Mouse (Mus musculus): ENCODE measurements around the gene Olfr1166. TPM values are rescaled to one million over a fixed set of nuclear protein-coding genes. Genes with fewer than 3 reads are reported as not detected.
"Not testable (repeated sequence)": the region's sequence is repeated elsewhere in the genome, so short reads cannot be mapped to it uniquely, and the experiment has no call there.

The Olfr1166 gene
- total RNA-seq (2012; rRNA removed): not detected in 2 replicates

GRCm38 (mm10) chr2:88128172-88128571 is at the start of gene Olfr1166:
Gene Olfr1166 (minus strand): TSS chr2:88128272.
- TF ChIP-seq ZC3H11A (IDR thresholded peaks at IDR 0.05; ENCODE audit: borderline replicate concordance, low read depth, low read length) (no peak), ZNF384 (IDR thresholded peaks at IDR 0.05; ENCODE audit: low read depth, low read length) (no peak), HCFC1 (IDR thresholded peaks at IDR 0.05; ENCODE audit: borderline replicate concordance, insufficient read depth, low read length) (no peak), MAFK (IDR thresholded peaks at IDR 0.05; ENCODE audit: insufficient read depth, low read depth, low read length) (no peak), CHD2 (IDR thresholded peaks at IDR 0.05; ENCODE audit: low read depth, low read length) (no peak)
- H3K27ac ChIP-seq (ENCODE audit: insufficient read depth, low read depth, low read length, poor library complexity, severe bottlenecking): no peak within 1 kb of the TSS
- H3K36me3 ChIP-seq (ENCODE audit: control insufficient read depth, insufficient read depth, low read length, poor library complexity, severe bottlenecking): no peaks in the 10 kb centered on the region
- in situ Hi-C loops (cut with MboI; ENCODE audit: low sequenced_read_pairs in 2 of 2, unreplicated experiment in 2 of 2): no loop called here
- H3K9me3 ChIP-seq (ENCODE audit: control insufficient read depth, insufficient read depth, low read depth, low read length): no peaks in the 10 kb centered on the region
- no peak for DNase-seq (ENCODE audit: low read depth, low spot score)
- no peaks in the 10 kb centered on the region for H3K4me1 ChIP-seq (ENCODE audit: control insufficient read depth in 2 of 2, insufficient read depth in 2 of 2, low read length in 2 of 2, poor library complexity in 1 of 2)
- no peak within 1 kb of the TSS for H3K9ac ChIP-seq (ENCODE audit: insufficient read depth, low read depth, low read length, poor library complexity, severe bottlenecking)
- no peak within 1 kb of the TSS for H3K4me3 ChIP-seq (ENCODE audit: insufficient read depth in 1 of 2, low read depth in 1 of 2, low read length in 2 of 2, poor library complexity in 1 of 2, severe bottlenecking in 1 of 2)

GRCm38 (mm10) chr2:88155093-88155492 is 27.0 kb upstream of the Olfr1166 start, which contains the start of gene Olfr1167:
Gene Olfr1167 (minus strand): TSS chr2:88155193.
- H3K4me1 ChIP-seq (ENCODE audit: control insufficient read depth in 2 of 2, insufficient read depth in 2 of 2, low read length in 2 of 2, poor library complexity in 1 of 2); H3K9me3 ChIP-seq (ENCODE audit: control insufficient read depth, insufficient read depth, low read depth, low read length); in situ Hi-C loops (cut with MboI; ENCODE audit: low sequenced_read_pairs in 2 of 2, unreplicated experiment in 2 of 2); DNase-seq (ENCODE audit: low read depth, low spot score); H3K36me3 ChIP-seq (ENCODE audit: control insufficient read depth, insufficient read depth, low read length, poor library complexity, severe bottlenecking); H3K9ac ChIP-seq (ENCODE audit: insufficient read depth, low read depth, low read length, poor library complexity, severe bottlenecking); H3K4me3 ChIP-seq (ENCODE audit: insufficient read depth in 1 of 2, low read depth in 1 of 2, low read length in 2 of 2, poor library complexity in 1 of 2, severe bottlenecking in 1 of 2); H3K27ac ChIP-seq (ENCODE audit: insufficient read depth, low read depth, low read length, poor library complexity, severe bottlenecking): not testable (repeated sequence)

GRCm38 (mm10) chr2:88093866-88094265 is 34.2 kb downstream of the Olfr1166 start, which contains the start of gene Olfr1164:
Gene Olfr1164 (minus strand): TSS chr2:88093966.
- TF ChIP-seq CHD2 (IDR thresholded peaks at IDR 0.05; ENCODE audit: low read depth, low read length) (no peak), MAFK (IDR thresholded peaks at IDR 0.05; ENCODE audit: insufficient read depth, low read depth, low read length) (no peak), ZNF384 (IDR thresholded peaks at IDR 0.05; ENCODE audit: low read depth, low read length) (no peak), HCFC1 (IDR thresholded peaks at IDR 0.05; ENCODE audit: borderline replicate concordance, insufficient read depth, low read length) (no peak), ZC3H11A (IDR thresholded peaks at IDR 0.05; ENCODE audit: borderline replicate concordance, low read depth, low read length) (no peak)

More at GRCm38 (mm10) chr2:88093866-88094265, 34.2 kb downstream of the Olfr1166 start, which contains the start of gene Olfr1164:
- H3K4me3 ChIP-seq (ENCODE audit: insufficient read depth in 1 of 2, low read depth in 1 of 2, low read length in 2 of 2, poor library complexity in 1 of 2, severe bottlenecking in 1 of 2): no peak within 1 kb of the TSS
- in situ Hi-C loops (cut with MboI; ENCODE audit: low sequenced_read_pairs in 2 of 2, unreplicated experiment in 2 of 2): no loop called here
- no peaks in the 10 kb centered on the region for H3K9me3 ChIP-seq (ENCODE audit: control insufficient read depth, insufficient read depth, low read depth, low read length)
- no peaks in the 10 kb centered on the region for H3K4me1 ChIP-seq (ENCODE audit: control insufficient read depth in 2 of 2, insufficient read depth in 2 of 2, low read length in 2 of 2, poor library complexity in 1 of 2)
- no peaks in the 10 kb centered on the region for H3K36me3 ChIP-seq (ENCODE audit: control insufficient read depth, insufficient read depth, low read length, poor library complexity, severe bottlenecking)
- H3K27ac ChIP-seq (ENCODE audit: insufficient read depth, low read depth, low read length, poor library complexity, severe bottlenecking): no peak within 1 kb of the TSS
- no peak for DNase-seq (ENCODE audit: low read depth, low spot score)
- no peak within 1 kb of the TSS for H3K9ac ChIP-seq (ENCODE audit: insufficient read depth, low read depth, low read length, poor library complexity, severe bottlenecking)

Other genes with a start within 250 kb of the Olfr1166 start
- not detected in 2 replicates for gene Olfr1153, start 233.3 kb downstream of the Olfr1166 start, total RNA-seq (2012; rRNA removed)
- not detected in 2 replicates for gene Olfr1154, start 223.1 kb downstream of the Olfr1166 start, total RNA-seq (2012; rRNA removed)
- gene Olfr1155, start 183.1 kb downstream of the Olfr1166 start, total RNA-seq (2012; rRNA removed): not detected in 2 replicates
- gene Olfr1156, start 175.2 kb downstream of the Olfr1166 start, total RNA-seq (2012; rRNA removed): not detected in 2 replicates
- not detected in 2 replicates for gene Olfr1157, start 160.0 kb downstream of the Olfr1166 start, total RNA-seq (2012; rRNA removed)
- not detected in 2 replicates for gene Olfr74, start 153.6 kb downstream of the Olfr1166 start, total RNA-seq (2012; rRNA removed)
- not detected in 2 replicates for gene Olfr1158, start 138.2 kb downstream of the Olfr1166 start, total RNA-seq (2012; rRNA removed)
- gene Olfr1160, start 120.0 kb downstream of the Olfr1166 start, total RNA-seq (2012; rRNA removed): not detected in 2 replicates
- gene Olfr1161, start 105.5 kb downstream of the Olfr1166 start, total RNA-seq (2012; rRNA removed): not detected in 2 replicates
- not detected in 2 replicates for gene Olfr73, start 90.6 kb downstream of the Olfr1166 start, total RNA-seq (2012; rRNA removed)
- not detected in 2 replicates for gene Olfr1162, start 77.1 kb downstream of the Olfr1166 start, total RNA-seq (2012; rRNA removed)
- not detected in 2 replicates for gene Olfr1163, start 56.4 kb downstream of the Olfr1166 start, total RNA-seq (2012; rRNA removed)
- gene Olfr1164, start 34.3 kb downstream of the Olfr1166 start, total RNA-seq (2012; rRNA removed): not detected in 2 replicates
- gene Olfr1167, start 26.9 kb upstream of the Olfr1166 start, total RNA-seq (2012; rRNA removed): not detected in 2 replicates
- not detected in 2 replicates for gene Olfr1168, start 53.6 kb upstream of the Olfr1166 start, total RNA-seq (2012; rRNA removed)
- gene Olfr1170, start 100.1 kb upstream of the Olfr1166 start, total RNA-seq (2012; rRNA removed): not detected in 2 replicates
- not detected in 2 replicates for gene Olfr1173, start 151.6 kb upstream of the Olfr1166 start, total RNA-seq (2012; rRNA removed)
- not detected in 2 replicates for gene Olfr1174-ps, start 186.9 kb upstream of the Olfr1166 start, total RNA-seq (2012; rRNA removed)
- gene Olfr1175-ps, start 198.9 kb upstream of the Olfr1166 start, total RNA-seq (2012; rRNA removed): not detected in 2 replicates
- gene Olfr1176, start 208.4 kb upstream of the Olfr1166 start, total RNA-seq (2012; rRNA removed): not detected in 2 replicates
- gene Olfr1177-ps, start 218.2 kb upstream of the Olfr1166 start, total RNA-seq (2012; rRNA removed): not detected in 2 replicates

Data from ES-E14 (cell line).